Mouse (Mus musculus): Measurements from ENCODE around the gene Gje1.

Gene Gje1

DNA sequence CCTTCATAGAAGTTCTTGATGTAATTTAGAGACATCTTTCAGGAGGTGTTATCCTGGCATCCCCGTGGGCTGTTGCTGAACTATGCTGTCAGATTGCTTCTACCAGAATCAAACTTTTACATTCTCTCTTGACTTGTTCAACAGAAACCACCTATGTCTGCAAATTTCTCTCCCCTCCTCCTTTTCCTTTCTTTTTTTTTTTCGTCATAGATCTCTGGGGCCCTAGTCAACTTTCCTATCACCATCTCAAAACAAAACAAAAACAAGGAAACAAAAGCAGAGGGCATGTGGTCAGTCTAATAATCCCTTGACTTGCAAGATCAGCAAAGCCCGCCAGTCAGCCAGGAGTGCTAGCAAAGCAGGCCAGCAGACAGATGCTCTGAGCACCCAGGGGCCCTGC lies at the start of gene Gje1:
TSS of gene Gje1 (minus strand) at position 101 of the 400 bp plus-strand sequence.
- no peak for DNase-seq (ENCODE audit: low spot score)

DNA sequence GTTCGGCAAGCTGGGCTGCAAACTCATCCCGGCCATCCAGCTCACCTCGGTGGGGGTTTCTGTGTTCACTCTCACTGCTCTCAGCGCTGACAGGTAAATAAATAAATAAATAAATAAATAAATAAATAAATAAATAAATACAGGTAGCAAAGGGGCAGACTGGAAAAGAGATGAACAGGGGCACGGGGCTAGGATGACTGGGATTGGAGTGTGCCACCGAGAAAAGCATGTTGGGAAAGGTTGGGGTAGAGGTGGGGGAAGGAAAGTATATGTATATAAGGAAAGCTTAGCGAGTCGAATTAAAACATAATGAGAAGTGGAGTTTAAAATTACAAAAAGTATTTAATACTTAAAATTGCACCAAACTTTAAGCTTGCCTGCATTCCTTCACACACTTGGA lies 42.6 kb upstream of the Gje1 start:
- DNase-seq (ENCODE audit: low spot score), result no peak

DNA sequence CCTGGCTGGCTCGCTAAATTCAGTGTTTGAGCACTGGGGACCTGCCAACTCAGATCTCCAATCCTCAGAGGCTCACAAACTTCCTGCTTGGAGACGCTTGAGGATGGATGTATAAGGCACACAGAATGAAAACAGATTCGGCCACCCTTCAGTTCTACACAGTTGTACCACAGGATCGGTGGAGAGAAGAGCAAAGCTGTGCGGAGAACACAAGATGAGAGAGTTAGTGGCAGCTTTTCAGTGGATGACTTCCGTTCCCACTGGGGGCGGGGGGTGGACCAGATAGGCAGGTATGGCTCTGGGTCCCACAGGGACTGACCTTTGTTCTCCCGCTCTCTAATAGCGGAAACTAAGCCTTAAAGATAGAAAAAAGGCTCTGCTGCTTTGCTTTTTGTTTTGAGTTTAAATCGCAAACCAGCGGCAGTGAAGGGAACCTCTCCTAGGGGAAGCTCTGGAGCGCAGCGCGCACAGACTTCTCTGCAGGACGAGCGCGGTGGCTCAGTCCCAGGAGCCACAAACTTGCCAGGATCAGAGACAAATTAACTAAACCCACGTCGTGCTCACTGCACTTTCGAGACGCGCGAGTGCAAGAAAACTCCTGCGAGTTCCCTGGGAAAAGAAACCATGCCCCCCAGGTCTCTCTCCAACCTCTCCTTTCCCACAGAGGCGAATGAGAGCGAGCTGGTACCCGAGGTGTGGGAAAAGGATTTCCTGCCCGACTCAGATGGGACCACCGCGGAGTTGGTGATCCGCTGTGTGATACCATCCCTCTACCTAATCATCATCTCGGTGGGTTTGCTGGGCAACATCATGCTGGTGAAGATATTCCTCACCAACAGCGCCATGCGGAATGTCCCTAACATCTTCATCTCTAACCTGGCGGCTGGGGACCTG lies 41.9 kb upstream of the Gje1 start:
- DNase-seq (ENCODE audit: low spot score), result no peak

DNA sequence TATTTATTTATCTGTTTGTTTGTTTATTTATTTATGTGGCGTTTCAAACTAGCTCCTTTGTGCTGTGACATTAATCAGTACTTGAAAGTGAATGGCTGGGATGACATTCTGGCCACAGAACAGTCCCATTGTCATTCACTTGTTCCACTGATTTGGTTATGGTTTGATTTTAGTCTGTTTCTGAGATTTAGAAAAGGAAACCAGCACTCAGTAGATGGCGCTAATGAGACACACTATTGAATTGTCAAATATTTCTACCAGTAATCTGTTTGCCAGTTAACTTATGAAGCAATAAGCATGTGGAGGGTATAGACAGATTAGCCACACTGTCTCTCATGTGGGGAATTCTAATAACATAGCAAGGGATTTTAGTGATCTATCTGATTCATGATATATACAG lies 16.3 kb upstream of the Gje1 start:
- no peak for DNase-seq (ENCODE audit: low spot score)

DNA sequence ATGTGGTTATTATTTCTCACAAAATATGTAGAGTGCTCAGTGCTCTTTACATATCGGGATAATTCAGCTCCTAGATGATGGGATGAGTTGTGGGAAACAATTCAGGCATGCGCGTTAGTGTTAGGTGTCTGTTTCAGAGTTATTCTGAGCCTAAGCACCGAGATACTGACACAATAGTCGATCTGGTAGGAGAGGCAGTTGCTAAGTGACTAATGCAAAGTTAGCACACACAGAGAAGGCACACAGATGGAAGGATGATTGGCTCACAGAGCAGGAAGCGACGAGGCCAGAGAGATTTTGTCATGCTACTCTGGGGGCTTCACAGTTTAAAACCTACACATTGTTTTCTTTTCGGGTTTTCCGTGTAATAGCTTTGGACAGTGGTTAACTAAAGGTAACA lies 7.7 kb upstream of the Gje1 start:
- DNase-seq (ENCODE audit: low spot score), result no peak

DNA sequence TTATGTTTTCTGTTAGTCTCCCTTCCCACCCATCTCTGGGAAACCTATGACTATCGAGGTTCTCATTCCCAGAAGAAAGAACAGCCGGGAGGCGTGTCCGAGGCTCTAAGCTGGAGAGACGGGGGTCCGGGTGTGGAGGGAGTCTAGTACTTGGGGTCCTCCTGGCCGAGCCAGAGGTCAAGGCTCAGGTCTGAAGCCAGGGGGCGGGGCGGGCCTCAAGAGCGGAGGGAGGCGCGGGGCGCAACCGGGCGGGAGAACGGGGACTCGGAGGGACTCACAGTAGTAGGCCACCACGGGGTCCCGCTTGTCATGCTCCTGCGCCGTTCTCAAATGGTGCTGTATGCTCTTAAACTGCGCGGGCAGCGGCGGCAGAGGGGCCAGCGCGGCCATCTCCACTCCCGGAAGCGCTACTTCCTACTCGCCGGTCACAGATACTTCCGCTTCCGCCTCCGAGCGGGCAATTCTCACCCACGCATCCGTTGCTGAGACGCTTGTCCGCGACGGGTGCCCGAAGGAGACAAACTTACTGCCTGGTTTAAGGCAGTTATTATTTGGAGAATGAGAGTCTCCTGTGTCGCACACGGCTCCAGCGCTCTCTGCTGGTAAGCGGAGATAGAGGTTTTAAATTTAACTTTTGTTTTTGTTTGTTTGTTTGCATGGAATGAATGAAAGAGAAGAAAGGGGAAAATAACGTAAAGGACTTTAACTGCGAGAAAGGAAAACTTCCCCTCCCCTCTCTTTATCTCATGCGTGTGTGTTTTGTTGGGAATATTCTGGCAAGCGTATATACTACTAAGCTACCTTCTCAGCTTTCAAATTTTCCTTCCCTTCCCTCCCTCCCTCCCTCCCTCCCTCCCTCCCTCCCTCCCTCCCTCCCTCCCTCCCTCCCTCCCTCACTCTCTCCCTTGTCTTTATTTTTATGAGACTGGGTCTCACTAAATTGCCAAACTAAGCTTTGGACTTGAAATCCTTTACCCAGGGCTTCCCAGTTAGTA lies 12.6 kb downstream of the Gje1 start, which contains the start of the genes Vta1 and Nmbr:
TSS of gene Vta1 (minus strand) at position 489 of the 995 bp plus-strand sequence.
TSS of gene Nmbr (plus strand) at position 520 of the 995 bp plus-strand sequence.
- DNase-seq (ENCODE audit: low spot score), result peak; percentile 87

DNA sequence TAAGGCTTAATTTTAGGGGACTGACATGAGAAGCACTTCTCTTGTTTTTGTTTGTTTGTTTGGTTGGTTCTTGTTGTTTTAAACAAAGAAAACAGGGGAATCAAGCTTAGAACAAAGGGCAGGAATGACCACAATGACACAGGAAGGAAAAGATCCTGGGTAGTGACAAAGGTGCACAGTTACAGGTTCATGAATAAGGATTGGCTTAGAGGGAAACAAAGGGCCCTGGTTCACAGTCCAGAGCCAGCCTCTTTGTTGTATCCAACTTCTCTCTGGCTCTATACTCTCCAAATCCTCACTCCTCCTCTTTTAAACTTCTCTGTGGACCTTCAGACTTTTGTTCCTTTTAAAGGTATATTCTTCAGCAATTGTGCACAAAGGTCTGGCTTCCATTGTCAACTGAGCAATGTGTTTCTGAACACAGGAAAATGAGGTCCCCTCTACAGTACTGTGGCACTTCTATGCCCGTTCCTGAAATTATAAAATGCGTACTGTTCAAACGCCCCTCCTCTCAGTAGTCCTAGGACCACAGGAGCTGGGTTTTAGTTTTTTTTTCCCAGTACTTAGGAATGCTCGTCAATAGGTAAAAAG lies 14.1 kb downstream of the Gje1 start:
- DNase-seq (ENCODE audit: low spot score), result no peak

DNA sequence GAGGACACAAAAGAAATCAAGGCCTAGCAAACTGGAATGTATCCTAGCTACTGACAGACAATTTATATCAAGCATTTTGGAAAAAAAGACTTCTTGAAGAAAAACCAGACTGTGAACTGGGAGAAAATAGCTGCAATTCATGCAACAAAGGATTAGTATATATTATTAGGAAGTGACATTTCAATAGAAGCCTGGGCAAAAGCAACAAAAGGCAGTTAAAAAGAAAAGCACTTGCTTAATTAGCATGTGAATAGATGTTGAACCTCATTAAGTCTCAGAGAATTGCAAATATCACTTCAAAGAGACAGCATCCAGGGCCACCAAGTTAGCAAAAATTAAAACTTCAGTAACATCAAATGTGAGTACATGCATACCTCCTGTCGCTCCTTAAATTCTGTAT lies 14.8 kb downstream of the Gje1 start:
- DNase-seq (ENCODE audit: low spot score), result no peak

DNA sequence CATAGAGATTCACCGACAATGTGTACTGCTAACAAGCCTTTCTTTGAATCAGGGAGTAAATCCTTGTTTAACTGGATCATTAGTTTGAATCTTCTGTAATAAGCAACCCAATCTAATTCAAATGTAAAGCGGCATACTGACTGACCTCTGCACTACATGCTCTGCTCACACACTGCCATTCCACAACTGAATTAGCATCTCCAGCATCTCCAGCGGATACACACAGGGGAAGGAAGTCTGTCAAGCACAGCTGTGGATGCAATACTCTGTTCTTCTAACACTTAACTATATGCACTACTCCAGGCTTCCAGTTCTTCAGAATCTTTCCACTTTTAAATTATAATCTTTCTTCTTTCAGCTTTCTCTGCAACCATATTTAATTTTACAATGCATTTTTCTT lies 27.7 kb downstream of the Gje1 start:
- no peak for DNase-seq (ENCODE audit: low spot score)

DNA sequence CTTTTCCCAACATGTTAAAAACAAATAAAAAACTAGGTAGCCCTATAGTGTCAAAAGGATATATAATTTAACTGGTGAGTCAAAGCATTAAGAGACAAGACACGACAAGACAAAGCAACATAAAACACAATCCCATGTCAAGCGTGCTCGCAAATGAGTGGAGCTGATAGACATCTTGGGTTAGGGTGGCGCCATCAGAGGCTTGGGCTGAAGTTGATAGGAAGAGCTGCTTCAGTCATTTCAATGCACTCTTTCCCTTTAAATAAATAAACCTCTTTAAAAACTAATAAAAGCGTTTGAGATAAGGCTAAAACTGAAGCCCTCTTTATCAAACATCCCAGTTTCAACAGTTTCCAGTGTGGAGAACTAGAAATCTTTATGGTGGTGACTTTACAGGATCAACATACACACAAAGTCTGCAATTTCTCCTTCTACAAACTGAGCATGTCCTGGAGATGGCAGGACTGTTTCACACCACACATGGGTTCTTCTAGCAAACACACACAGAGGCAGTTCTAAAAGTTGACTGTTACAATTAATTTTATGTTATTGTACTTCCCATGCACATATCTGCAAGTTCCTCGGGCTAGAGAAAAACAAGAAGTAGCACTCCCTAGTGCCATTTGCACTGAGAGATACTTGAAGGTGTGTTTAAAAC lies 29.1 kb downstream of the Gje1 start:
- DNase-seq (ENCODE audit: low spot score), result no peak

DNA sequence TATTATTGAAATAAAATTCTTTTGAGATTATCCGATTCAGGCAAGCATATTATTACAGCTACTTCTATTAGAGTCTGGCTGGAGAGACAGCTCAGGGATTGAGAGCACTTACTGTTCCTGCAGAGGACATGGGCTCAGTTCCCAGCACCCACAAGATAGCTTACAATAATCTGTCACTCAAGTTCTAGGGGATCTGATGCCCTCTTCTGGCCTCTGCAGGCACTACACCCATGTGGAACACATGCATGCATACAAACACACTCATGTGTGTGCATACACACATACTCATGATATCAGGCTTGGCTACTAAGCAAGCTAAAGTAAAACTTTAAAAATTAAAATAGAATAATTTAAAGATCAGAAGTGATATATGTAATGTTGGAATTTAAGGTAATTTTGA lies 32.4 kb downstream of the Gje1 start:
- no peak for DNase-seq (ENCODE audit: low spot score)

DNA sequence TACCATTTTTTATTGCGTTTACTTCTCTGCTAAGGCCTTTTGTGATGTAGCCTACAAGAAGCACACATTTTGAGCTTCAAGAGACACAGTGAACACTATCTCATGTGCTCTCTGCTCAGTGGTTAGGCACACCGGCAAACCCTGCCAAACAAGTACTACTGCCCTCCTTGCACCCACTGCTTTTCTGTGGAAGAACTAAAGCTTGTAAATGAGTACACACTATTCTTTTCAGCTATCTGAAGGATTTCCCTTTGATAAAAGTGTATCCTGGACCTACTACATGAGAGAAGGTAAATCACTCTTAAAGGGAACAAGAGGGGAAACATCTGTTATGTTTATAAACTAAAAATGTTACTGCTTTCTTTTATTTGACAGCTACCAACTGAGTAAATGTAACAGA lies 51.9 kb downstream of the Gje1 start:
- DNase-seq (ENCODE audit: low spot score), result no peak

Data from urinary bladder, postnatal 10 days (tissue).